Mouse (Mus musculus) heart, postnatal 25 days (tissue): Measurements from ENCODE around the gene Erv3. TPM values are rescaled to one million over a fixed set of nuclear protein-coding genes. Genes with fewer than 3 reads are reported as not detected.
"Not testable (repeated sequence)": the region's sequence is repeated elsewhere in the genome, so short reads cannot be mapped to it uniquely, and the experiment has no call there.

Experiments used
- DNase-seq: peaks from one replicate; pipeline ENCODE4 v3.0.0; 2022; ENCODE audit warnings: low spot score
- intact Hi-C: fragments of 180-260 bp; cut with DNase I; formaldehyde crosslinking; loops from one replicate; pipeline ENCODE4 v1.15.1; 2025
- total RNA-seq, 2 experiments: library from RNA; stranded (reverse); gene quantifications; 2 replicates each; pipeline ENCODE4 v1.2.3; 2021

The Erv3 gene
- total RNA-seq, 2 experiments from 2014 or later, result not detected

DNA sequence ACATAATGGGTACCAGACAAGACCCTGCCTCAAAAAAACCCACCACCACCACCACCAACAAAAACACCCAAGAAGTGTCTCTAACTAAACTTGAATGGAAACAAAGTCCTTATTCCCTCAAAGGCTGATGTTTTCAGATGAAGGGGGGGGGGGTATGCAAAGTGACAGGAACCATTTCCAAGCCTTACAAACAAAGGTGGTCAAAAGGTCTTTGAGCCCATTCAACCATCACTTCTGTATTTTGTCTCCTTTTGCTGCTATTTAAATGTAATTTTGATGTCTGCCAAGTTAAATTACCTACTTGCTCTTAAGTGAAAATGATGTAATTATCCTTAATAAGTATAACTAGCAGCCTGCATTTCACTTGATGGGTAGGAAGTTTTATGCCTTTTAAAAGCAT lies 7.1 kb upstream of the Erv3 start:
- intact Hi-C loops, result no loop called here

DNA sequence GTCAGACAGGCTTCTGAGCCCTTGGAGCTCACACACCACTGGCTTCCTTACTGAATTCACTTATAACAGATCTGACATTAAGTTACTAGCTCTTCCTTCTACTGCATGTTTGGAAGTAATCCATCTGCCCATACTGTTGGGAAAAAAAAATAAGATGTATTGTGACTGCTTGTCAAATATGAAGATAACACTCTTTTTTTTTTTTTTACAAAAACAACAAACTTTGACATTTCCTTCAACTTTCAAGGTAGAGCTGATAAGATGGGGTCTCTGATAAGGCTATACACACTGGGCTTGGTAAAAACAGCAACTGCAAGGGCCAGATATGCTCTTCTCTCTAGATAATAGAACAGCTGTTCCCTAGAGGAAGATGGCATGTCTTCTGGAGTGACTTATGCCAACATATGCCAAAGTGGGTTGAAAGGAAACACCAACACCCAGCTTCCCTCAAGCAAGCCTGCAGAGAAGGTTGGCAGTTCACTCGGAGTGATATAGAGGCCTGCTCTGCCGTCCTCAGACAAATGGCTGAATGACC lies 4.8 kb upstream of the Erv3 start:
- intact Hi-C loops, result no loop called here
- no peak for DNase-seq

More for the DNA sequence above, 7.1 kb upstream of the Erv3 start:
- DNase-seq, result no peak

DNA sequence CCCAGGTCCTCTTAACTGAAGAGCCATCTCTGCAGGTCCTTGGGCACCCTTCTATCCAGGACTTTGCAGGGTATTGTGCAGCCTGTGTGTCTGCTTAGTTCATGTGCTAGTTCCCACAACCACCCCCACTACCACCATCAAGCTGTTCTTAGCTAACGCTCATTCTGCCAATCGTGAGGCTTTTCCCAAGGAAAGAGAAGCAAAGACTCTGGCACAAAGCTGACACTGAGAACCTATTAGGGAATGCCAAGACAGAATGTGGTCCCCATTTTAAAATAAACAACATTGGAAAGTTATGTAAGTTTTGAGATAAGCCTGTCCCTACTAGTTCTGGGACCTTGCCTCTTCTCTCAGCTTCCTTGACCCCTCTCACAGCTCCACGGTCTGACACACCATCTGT lies 3.9 kb upstream of the Erv3 start:
- DNase-seq, result no peak
- intact Hi-C loops, result no loop called here

DNA sequence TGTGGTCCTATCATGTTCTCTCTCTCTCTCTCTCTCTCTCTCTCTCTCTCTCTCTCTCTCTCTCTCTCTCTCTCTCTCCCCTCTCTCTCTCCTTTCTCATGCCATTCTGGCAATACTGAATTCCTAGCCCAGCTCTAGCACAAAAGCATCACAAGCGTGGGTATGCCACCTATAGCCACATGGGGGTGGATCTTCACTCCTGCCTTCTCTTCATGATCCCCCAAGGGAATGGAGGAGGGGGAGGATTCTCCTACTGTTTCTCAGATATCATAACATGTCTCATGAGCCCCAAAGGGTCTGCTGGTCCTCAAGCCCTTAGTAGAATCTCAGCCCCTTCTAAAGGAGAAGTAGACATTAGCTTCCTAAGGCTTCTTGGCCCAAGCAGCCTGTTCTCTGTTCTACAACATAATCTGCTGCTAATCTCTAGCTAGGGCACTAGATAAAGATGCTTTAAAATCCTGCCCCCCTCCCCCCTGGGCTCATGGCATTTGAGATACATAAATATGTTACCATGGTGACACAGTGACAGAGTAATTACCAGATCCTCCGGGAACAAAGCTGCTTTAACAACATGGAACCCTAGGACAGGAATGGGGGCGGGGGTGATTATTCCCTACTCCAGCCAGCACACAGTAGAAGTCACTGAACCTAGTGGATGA lies 3.2 kb upstream of the Erv3 start:
- intact Hi-C loops, result no loop called here
- DNase-seq, result no peak

DNA sequence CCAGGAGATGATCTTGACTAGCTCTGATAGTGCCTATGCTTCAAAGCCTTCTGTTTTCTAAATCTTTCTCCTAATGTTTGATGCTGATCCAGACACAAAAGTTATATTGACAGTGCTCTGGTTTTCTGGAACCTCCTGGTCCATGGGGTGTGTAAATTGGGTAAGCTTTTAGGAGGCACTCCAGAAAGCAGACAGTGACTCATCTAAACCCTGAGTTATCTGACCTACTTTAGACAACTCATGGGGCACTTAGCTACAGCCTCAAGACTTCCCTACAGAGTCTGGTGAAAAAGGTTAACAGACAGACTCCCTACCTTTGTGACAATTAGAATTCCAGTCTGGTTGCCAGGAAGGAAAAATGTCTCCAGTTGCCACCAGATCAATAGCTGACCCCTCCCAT lies 1.7 kb downstream of the Erv3 start:
- DNase-seq, result no peak
- intact Hi-C loops, result no loop called here

DNA sequence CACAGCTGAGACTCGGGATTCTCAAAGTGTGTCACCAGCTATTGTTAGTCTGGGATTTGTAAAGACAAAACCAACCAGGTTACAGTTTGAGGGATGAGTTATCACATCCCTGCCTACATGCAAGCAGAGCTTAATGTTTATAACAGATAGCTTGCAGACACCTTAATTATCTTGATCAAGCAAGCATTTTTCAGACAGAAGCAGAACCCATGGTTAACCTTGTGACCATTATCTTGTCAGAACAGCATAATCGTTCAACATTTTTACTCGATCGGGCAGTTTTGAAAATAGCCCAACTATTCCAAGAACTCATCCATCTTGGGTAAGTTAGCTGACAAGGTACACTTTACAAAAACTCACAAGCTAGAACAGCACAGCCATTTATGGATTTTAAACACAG lies 5.8 kb downstream of the Erv3 start:
- intact Hi-C loops, result no loop called here
- DNase-seq, result no peak

DNA sequence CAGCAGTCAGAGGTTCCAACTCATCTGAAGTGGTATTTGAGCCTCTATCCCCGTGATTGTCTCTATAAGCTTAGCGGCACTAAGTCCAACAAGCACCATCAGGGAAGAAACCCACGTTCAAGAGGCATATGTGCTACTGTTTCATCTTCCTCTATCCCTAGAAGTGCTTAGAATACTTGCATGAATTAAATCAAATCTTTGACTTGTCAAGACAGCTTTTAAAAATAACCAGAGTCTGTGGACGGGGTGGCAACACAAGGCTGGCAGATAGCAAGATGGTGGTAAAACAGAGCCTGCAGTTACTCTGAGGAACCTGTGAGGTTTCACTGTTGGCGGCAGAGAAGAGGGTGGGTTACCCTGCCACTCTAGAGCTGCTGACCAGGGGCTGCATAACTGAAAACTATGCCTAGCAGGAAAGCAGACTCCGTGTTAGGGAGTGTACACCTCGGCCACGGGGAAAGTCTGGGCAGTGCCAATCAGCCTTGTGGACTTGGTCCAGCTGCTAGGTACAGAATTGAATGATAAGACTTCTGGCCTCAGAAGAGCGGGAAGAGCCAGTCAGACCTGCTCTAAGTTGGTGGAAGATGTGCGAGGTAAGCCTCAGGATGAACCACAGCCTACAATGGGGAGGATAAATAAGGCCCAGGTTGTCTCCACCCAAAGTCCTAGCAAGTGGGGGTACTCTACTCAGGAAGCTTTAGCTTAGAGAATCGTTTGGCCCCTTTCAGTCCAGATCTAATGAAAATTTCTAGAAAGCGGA lies 8.0 kb downstream of the Erv3 start:
- no peak for DNase-seq
- intact Hi-C loops, result no loop called here

DNA sequence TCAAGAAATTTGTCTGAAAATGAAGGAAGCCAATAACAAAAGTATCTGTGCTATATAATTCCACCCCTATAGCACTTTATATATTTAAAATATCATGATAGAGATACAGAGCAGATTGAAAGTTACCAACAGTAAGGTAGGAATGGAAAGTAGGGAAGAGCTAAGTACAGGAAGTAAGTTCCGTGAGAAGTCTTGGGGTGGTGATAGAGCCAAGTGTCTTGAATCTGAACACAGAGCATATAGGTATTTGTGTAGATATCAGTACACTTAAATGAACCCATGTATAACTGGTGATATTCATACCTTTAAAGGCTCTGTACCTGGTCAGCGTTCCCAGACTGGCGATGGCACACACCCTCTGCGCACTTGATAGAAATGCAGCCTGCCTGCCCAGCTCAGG lies 9.5 kb downstream of the Erv3 start:
- intact Hi-C loops, result no loop called here
- no peak for DNase-seq

DNA sequence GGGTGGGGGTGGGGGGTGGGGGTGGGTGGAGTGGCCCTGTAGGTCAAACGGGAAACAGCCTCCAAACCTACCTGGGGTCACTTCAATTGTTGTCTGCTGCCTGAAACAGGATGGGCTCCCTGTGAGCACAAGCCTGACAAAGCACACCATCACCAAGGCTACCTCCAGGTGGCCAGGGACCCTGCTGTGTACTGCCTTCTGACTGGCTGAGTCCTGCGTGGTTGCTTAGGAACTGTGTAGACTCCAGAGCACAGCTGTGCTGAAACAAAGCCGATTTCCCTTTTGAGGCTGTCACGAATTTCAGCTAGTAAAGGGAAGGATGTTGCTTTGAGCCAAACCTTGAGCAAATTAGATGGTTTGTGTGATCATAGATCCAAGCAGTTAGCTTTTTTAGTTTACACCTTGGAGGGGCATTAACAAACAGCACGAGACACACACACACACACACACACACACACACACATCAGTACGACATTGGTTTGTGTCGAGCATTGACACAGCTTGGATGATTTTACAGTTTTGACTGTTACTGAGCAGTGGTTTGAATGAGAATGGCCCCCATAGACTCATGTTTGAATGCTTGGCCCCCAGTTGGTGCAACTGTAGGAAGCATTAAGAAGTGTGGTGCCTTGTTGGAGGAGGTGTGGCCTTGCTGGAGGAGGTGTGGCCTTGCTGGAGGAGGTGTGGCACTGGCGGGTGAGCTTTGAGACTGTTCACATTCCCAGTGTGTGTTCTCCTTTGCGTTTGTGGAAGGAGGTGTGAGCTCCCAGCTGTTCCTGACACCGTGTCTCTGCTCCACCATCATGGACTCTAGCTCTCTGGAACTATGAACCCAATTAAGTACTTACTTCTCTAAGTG lies 11.8 kb downstream of the Erv3 start:
- intact Hi-C loops, result no loop called here
- DNase-seq, result no peak

DNA sequence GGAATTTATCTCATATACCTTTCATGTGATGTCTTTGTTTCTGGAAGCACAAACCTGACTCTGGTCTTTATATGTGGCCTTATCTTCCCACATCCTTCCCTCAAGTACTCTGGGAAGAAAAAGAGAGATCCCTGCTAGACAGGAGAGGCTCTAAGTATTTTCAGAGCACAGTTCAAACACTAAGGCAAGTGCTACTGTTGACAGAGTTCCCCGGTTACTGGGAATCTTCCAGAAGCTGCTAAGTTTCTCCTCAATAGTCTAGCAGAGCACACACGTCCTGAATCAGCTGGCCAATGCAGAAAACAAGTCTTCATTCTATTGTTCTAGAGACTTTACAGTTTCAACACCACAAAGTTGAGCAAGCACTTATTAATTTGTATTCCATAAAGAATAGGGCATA lies 12.7 kb downstream of the Erv3 start:
- no peak for DNase-seq
- intact Hi-C loops, result no loop called here

DNA sequence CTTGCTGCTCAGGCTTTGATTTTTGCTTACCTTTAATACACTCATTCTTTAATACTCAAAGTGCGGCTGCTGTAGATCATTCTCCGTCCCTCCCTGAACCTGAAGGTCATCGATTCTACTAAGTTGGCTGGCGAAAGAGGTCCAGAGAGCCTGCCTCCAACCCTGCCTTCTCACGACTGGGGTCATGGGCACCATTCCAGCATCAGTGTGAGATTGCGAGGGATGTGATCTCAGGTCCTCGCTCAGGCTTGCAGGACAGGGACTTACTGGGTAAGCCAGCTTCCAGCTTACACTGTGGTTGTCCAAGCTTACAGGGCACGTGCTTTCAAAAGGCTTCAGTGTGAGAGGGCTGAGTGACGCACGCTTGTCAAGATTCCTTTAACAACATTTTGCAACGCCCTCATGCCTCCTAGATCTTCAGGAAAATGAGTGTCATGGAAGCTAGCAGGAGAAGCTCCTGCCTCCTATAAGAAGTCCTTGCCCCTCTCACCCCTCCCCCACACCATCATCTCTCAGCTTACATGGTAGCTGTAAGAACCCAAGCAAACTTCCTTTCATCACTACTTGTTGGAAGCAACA lies 13.3 kb downstream of the Erv3 start:
- DNase-seq, result no peak

DNA sequence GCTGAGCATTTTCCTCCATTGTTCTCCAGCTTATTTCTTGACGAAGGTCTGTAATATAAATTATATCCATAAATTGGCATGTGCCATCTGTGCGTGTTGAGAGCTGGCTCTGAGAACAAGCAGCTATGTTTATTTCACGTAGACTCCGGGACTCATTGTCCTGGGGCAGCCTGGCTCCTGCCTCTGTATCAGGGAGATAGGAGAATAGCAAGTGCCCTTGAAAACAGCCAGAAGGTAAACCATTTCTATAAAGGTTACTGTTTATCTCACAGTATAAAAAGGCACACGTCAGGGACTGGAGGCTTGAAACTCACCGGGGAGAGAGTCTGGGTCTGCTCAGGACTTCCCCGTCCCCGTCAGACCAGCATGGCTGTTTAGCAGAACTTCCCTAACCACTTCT lies 13.9 kb downstream of the Erv3 start:
- intact Hi-C loops, result no loop called here
- DNase-seq, result no peak

More for the DNA sequence above, 13.3 kb downstream of the Erv3 start:
- intact Hi-C loops, result no loop called here

DNA sequence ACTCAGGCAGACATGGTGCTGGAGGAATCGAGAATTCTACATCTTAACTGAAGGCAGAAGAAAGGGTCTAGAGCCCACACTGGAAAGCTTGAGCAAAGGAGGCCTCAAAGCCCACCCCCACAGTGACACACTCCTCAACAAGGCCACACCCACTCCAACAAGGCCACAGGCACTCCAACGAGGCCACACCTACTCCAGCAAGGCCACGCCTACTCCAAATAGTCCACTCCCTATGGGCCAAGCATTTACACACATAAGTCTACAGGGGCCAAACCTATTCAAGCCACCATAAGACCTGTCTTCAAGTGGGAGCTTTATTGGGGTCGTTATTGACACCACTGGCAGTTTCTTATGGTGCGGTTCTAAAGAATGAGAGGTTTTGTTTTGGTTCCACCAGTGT lies 17.0 kb downstream of the Erv3 start:
- intact Hi-C loops, result no loop called here
- DNase-seq, result no peak

DNA sequence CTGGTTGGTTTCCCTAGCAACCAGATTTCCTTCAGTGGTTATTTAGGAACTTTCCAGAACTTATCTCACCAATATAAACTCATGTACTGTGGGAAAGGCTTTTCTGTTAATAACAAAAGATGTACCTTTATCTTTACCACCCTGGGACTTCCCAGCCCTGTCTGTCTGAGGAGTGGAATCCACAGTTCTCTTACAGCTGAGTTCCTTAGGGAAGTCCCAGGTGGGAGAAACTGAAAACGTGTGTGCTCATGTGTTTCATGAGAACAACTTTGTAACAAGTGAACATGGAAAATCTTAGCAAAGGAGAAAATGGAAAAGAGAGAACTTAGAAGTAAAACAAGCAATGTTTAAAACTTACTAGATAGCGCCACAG lies 18.2 kb downstream of the Erv3 start:
- no peak for DNase-seq
- intact Hi-C loops, result no loop called here

DNA sequence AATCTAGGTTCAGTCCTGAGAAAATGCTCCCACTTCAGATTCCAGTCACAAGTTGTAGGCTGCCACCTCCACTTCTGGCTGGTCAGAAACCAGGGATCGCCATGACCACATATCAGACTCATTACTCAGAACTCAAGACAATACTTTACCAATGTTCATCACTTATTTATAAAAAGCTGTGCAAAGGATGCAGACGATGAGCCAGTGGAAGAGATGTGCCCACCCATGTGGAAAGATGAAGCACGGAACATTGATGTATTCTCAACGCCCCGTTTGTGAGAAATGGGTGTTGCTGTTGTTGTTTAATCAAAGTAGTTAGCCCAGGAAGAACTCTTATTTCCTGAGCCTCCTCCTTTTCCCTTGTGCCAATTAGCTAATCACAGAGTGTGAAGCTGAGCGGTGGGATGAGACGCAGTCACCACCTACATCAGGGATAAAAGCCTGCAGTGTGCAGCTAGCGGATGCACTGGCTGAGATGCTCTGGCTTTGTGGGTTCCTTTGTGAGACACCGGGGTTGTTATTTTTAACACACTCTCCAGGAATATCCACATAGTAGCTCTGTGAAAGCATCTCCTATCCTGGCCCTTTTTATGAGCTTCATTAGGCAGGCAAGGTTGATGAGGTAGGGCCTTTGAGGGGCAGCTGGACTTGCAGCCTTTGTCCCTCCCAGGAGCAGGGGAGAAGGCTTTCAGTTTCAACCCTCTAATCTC lies 18.8 kb downstream of the Erv3 start:
- intact Hi-C loops, result no loop called here

DNA sequence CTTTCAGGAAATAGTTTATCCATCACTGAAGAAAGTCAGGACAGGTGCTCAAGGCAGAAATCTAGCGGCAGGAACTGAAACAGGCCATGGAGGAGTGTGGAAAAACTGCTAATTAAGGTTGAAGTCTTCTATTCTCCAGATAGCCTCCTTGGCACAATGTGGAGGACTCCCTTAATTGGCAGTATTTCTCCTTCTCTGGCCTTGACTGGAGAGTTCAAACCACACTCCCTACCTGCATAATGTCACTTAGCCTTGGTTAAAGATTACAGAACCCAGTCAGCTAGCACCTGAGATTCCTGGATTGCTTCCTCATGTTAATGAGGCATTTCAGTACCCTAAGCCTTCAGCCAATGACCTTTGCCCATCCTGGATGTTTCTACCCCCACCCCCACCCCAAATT lies 25.3 kb downstream of the Erv3 start:
- intact Hi-C loops, result no loop called here
- no peak for DNase-seq

More for the DNA sequence above, 18.8 kb downstream of the Erv3 start:
- no peak for DNase-seq

DNA sequence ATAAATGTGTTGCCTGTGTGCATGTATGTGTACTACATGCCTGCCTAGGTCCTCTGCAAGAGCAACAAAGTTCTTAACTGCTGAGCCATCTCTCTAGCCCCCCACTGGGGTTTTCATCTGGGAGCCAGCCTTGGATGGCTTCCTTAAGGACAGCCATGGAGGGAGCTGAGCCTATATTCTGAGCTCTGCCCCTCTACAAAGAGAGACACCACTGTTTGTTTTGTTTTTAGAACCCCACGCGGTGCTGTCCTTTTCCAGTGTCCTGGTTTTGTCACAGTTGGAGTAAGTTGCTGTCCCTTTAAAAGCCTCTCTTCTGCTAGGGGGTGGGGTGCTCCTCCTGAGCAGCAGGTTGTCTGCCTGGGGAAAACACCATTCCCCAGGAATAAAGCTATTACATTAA lies 27.7 kb downstream of the Erv3 start:
- intact Hi-C loops, result no loop called here

DNA sequence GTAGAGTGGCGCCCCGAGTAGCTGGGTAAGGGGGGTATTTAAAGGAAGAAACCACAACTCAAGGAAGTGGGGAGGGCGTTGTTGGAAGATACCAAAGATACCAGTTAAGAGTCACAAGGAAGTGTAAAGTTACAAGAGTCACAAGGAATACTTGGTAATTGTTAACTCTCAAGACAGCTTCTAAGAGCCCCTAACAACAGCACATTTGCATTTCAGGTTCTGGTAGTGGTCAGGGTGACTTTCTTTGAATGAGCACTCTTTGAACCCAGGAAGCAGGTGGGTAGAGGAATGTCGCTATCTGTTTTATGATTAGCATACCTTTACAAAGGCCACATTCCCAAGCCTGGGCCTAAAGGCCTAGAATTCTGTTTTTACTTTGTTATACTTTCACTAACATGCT lies 28.6 kb downstream of the Erv3 start:
- DNase-seq, intact Hi-C loops: not testable (repeated sequence)

More for the DNA sequence above, 27.7 kb downstream of the Erv3 start:
- no peak for DNase-seq
